Mouse (Mus musculus): ENCODE measurements at regions not wholly inside any gene's neighbourhood (a gene's known extent, or its start where the extent isn't known, plus 50 kb on each side); places are given as distances from the start of the nearest gene placed in this dataset.
A peak's percentile ranks its signal among the peaks of the same experiment; 100 is the strongest.

DNA sequence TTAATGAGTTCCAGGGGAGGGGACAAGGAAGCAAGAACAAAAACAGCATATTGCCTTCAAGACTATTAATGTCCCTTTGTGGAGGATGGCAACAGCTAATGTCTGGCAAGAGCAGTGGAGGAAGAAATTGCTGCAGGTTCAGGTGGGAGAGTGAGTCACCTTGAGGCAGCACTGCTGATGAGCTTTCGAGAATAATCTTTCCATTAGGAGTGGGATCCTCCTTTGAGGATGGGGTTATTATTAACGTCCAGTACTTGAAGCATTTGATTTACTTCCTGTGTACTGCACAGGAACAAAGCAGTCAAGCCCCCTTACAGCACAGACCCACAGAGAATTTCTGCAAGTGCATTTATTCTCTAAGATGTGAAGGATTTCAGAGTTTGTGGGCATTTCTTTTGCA, 671.2 kb upstream of the Stxbp6 start:
- H3K9ac ChIP-seq, result no peak overlapping the region
- H3K4me1 ChIP-seq, result no peaks in the 10 kb centered on the region
- 59% methylated on average over 2 of the region's 2 CpGs for WGBS
- no peaks in the 10 kb centered on the region for H3K27me3 ChIP-seq
- H3K9me3 ChIP-seq (replicated peaks), result no peaks in the 10 kb centered on the region
- no peak overlapping the region for H3K4me2 ChIP-seq (replicated peaks)
- ATAC-seq (ENCODE audit: low FRiP score), result no peak
- H3K4me3 ChIP-seq, result no peak overlapping the region
- no peaks in the 10 kb centered on the region for H3K36me3 ChIP-seq
- H3K27ac ChIP-seq, result no peak overlapping the region

DNA sequence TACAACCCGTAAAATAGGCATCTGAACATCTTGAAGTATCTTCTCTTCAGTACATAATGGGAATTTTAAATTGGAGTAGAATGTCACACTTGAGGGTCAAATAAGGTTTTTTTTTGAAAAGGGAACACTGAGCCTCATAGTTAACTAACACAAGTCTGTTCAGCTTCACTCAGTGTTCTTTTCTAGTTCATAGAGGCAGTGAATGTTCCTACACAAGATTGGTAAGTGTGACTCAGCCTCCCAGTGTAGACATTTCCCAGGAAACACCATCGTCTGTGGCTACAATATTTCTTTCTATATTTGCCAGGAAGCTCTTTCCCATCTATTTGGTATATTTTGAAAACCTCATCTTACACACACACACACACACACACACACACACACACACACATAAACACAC, 670.1 kb upstream of the Stxbp6 start:
- Histone ChIP-seq H3K27me3 (no peaks in the 10 kb centered on the region), H3K4me2 (replicated peaks) (no peak overlapping the region), H3K4me3 (no peak overlapping the region), H3K4me1 (no peaks in the 10 kb centered on the region), H3K9ac (no peak overlapping the region), H3K27ac (no peak overlapping the region), H3K9me3 (replicated peaks) (no peaks in the 10 kb centered on the region), H3K36me3 (no peaks in the 10 kb centered on the region)
- 93% methylated on average over 2 of the region's 2 CpGs for WGBS
- no peak for ATAC-seq (ENCODE audit: low FRiP score)

DNA sequence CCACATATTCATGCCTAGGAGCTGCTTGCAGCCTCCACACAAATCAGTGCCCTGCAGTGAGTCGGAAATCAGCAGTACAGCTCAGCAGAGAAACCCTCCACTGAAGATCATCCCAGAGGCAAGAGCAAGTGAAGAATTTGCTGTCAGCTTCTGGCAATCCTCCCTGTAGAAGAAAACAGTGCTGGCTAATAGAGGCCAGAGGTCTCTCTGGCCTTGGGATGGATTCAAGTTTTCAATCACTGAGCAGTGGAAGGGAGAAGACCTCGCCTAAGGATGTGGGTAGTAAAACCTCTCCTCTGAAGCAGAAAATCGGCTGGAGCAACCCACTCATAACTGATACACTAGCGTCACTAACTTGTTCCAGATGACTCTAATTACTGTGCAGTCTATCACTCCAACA, 659.2 kb upstream of the Stxbp6 start:
- H3K4me3 ChIP-seq, result no peak overlapping the region
- no peak for ATAC-seq (ENCODE audit: low FRiP score)
- no peaks in the 10 kb centered on the region for H3K9me3 ChIP-seq (replicated peaks)
- H3K4me2 ChIP-seq (replicated peaks), result no peak overlapping the region
- H3K4me1 ChIP-seq, result no peaks in the 10 kb centered on the region
- no peaks in the 10 kb centered on the region for H3K36me3 ChIP-seq
- no peaks in the 10 kb centered on the region for H3K27me3 ChIP-seq
- WGBS, result 67% methylated on average over 4 of the region's 4 CpGs
- no peak overlapping the region for H3K9ac ChIP-seq
- no peak overlapping the region for H3K27ac ChIP-seq

DNA sequence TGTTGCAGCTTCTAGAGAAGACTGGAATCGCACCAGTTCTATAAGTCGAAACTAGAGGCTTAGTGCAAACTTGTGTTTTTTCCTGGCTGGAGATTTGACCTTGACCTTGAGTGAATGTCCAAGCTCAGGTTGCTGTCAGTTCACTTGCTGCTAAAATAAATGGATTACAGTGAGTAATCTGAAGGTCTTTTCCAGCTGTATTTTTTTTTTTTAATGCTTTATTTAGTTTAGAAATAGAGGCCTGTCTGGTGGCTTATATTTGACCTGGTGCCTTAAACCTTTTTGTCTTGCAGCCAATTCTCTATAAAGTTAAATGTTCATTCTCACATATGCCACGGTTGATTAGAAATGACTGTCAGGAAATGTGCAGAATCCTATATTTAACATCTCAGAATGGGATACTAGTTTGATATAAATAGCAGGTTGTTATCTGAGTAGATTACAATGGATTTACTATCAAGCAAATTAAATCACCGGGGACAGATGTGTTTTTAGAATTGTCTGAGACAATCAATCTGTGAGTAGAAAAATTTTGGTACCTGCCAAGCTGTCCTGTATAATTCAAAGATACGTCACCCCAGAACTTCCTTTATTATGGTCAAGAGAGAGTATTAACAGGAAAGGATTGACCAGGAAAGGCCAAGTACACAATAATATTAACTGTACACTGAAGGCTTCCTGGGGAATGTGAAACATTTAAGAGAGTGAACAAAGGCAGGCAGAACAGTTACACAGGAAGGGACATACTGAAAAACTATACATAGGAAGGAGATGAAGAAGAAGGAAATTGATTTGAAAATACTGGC, 650.3 kb upstream of the Stxbp6 start:
- WGBS, result 77% methylated on average over 5 of the region's 5 CpGs
- no peak overlapping the region for H3K9ac ChIP-seq
- H3K36me3 ChIP-seq, result no peaks in the 10 kb centered on the region
- no peaks in the 10 kb centered on the region for H3K27me3 ChIP-seq
- no peak overlapping the region for H3K4me2 ChIP-seq (replicated peaks)
- no peak overlapping the region for H3K27ac ChIP-seq
- no peak for ATAC-seq (ENCODE audit: low FRiP score)
- no peaks in the 10 kb centered on the region for H3K4me1 ChIP-seq
- H3K9me3 ChIP-seq (replicated peaks), result no peaks in the 10 kb centered on the region
- no peak overlapping the region for H3K4me3 ChIP-seq

DNA sequence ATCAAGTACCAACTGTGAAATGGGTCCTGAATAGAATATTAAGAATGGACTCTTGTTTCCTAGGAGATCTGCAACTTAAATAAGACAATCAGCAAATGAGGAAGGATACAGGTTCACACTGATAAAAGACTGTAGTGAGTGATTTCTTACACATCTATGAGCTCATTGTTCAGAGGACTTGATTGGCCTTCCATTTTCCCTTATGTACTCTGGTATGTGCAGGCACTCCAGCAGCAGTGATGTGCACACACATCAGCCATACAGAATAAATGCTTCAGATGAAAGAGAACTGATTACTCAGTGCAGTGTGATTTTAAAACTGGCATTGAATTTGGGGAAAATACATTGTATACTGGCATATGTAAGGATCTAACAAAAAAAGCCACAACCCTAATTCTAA, 636.8 kb upstream of the Stxbp6 start:
- H3K27ac ChIP-seq, result no peak overlapping the region
- no peaks in the 10 kb centered on the region for H3K36me3 ChIP-seq
- H3K9ac ChIP-seq, result no peak overlapping the region
- no peaks in the 10 kb centered on the region for H3K9me3 ChIP-seq (replicated peaks)
- H3K27me3 ChIP-seq, result no peaks in the 10 kb centered on the region
- no peaks in the 10 kb centered on the region for H3K4me1 ChIP-seq
- H3K4me2 ChIP-seq (replicated peaks), result no peak overlapping the region
- H3K4me3 ChIP-seq, result no peak overlapping the region
- ATAC-seq (ENCODE audit: low FRiP score), result no peak

DNA sequence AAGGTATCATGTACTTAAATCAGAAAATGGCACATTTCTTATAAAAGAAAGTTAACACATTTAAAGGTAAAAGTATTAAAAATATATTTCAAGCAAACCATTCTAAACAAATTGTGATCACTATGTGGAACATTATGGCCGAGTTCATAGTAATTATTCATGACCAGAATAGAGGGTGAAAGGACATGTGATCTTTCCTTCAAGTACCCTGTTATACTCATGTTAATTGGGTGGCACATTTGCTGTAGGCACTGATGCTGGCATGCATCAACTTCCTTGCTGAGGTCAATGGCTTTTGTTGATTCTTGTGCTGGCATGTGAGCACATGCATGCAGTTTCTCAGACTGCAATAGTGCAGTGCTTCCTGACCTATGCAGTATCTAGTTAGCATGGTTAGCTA, 636.3 kb upstream of the Stxbp6 start:
- WGBS, result 62% methylated on average over 1 of the region's 1 CpGs
- no peaks in the 10 kb centered on the region for H3K4me1 ChIP-seq
- no peak overlapping the region for H3K9ac ChIP-seq
- no peak overlapping the region for H3K4me3 ChIP-seq
- no peak overlapping the region for H3K4me2 ChIP-seq (replicated peaks)
- H3K9me3 ChIP-seq (replicated peaks), result no peaks in the 10 kb centered on the region
- no peak overlapping the region for H3K27ac ChIP-seq
- H3K36me3 ChIP-seq, result no peaks in the 10 kb centered on the region
- ATAC-seq (ENCODE audit: low FRiP score), result no peak; the same call in 1 of the 2 replicates
- no peaks in the 10 kb centered on the region for H3K27me3 ChIP-seq

DNA sequence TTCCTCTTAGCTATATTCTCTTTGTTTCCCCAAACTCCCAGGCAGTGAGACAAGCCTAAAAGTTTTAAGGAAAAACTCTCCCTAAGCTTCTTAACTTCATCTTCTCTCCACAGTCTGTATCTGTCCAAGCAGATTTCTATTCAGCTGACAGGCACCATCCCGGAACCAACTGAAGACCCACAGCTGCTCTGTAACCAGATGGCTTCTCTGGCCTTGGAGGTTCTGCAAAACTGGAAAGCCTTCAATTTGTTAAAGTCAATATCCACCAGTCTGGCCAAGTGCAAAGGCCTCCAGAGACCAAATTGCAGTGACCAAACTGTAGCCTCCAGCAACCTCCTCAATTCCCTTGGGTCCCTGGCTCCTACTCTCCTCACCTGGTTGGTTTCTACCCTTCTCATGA, 614.8 kb upstream of the Stxbp6 start:
- no peaks in the 10 kb centered on the region for H3K36me3 ChIP-seq
- WGBS, result 94% methylated on average over 1 of the region's 1 CpGs
- no peak for ATAC-seq (ENCODE audit: low FRiP score)
- no peak overlapping the region for H3K9ac ChIP-seq
- no peaks in the 10 kb centered on the region for H3K9me3 ChIP-seq (replicated peaks)
- H3K4me2 ChIP-seq (replicated peaks), result no peak overlapping the region
- no peaks in the 10 kb centered on the region for H3K4me1 ChIP-seq
- H3K27me3 ChIP-seq, result no peaks in the 10 kb centered on the region
- no peak overlapping the region for H3K27ac ChIP-seq
- no peak overlapping the region for H3K4me3 ChIP-seq

DNA sequence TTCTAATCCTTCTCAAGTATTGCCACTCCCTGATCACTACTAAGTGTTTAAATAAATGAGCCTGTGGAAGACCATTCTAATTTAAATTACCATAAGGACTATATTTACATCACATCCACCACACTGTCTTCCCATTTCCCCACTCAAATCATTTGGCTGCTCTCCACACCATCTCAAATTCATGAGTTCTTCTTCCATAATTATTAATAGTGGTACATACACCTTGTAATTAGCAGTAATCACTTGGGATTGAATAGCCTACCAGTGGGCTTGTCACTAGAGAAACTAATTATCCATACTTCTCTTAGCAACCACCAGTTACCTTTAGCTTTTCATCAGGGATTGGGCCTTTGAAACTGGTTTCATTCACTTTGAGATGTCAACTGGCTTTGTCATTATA, 612.3 kb upstream of the Stxbp6 start:
- Histone ChIP-seq H3K4me2 (replicated peaks) (no peak overlapping the region), H3K36me3 (no peaks in the 10 kb centered on the region), H3K4me3 (no peak overlapping the region), H3K9me3 (replicated peaks) (no peaks in the 10 kb centered on the region), H3K27me3 (no peaks in the 10 kb centered on the region), H3K27ac (no peak overlapping the region), H3K4me1 (no peaks in the 10 kb centered on the region), H3K9ac (no peak overlapping the region)
- no peak for ATAC-seq (ENCODE audit: low FRiP score)

DNA sequence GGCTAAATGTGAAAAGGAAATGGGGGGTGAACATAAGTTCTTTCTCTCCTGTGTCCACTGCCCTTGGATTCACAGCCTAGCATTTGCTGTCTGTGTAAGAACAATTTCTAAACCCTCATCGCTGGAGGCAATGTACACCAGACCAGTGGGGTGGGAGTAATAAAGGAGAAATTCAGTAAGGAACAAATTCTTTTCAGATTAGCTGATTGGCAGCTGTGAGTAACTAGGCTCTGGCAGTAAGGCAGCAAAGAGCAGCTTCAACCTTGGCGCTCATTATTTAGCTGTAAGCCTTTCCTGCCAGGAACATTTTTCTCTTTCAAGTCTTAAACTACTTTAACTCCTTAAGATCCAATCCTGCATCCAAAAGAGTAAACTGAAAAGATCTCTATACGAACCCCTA, 597.9 kb upstream of the Stxbp6 start:
- Histone ChIP-seq H3K36me3 (no peaks in the 10 kb centered on the region), H3K9me3 (replicated peaks) (no peaks in the 10 kb centered on the region), H3K9ac (no peak overlapping the region), H3K27ac (peak overlapping the region; percentile 53), H3K4me1 (peaks cover 13% of the 10 kb centered on the region; the same call in 1 of the 2 replicates), H3K4me3 (no peak overlapping the region), H3K27me3 (no peaks in the 10 kb centered on the region), H3K4me2 (replicated peaks) (no peak overlapping the region)
- 65% methylated on average over 3 of the region's 3 CpGs for WGBS
- ATAC-seq (ENCODE audit: low FRiP score), result no peak

DNA sequence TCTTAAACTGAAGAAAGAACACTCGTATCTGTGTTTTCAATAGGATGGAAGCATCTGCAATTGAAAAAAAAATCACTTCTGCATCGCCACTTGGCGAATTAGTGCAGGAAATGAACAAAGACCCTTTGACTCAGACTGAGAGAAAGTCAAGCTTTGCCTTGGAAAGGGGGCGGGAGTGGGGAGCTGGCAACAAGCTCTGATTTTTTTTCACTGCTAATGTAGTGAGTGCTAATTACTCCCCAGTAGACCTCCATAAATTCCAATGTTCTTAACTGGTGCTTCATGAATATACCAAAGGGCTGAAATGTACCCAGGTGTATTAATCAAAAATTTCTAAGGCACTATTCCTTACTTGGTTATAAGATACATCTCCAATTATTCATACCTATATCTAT, 597.0 kb upstream of the Stxbp6 start:
- no peak overlapping the region for H3K4me3 ChIP-seq
- H3K9ac ChIP-seq, result no peak overlapping the region
- peaks cover 13% of the 10 kb centered on the region; the same call in 1 of the 2 replicates for H3K4me1 ChIP-seq
- no peaks in the 10 kb centered on the region for H3K9me3 ChIP-seq (replicated peaks)
- H3K27ac ChIP-seq, result peak overlapping the region; percentile 71
- H3K36me3 ChIP-seq, result no peaks in the 10 kb centered on the region
- no peak overlapping the region for H3K4me2 ChIP-seq (replicated peaks)
- ATAC-seq (ENCODE audit: low FRiP score), result no peak
- 57% methylated on average over 4 of the region's 4 CpGs for WGBS
- H3K27me3 ChIP-seq, result no peaks in the 10 kb centered on the region

DNA sequence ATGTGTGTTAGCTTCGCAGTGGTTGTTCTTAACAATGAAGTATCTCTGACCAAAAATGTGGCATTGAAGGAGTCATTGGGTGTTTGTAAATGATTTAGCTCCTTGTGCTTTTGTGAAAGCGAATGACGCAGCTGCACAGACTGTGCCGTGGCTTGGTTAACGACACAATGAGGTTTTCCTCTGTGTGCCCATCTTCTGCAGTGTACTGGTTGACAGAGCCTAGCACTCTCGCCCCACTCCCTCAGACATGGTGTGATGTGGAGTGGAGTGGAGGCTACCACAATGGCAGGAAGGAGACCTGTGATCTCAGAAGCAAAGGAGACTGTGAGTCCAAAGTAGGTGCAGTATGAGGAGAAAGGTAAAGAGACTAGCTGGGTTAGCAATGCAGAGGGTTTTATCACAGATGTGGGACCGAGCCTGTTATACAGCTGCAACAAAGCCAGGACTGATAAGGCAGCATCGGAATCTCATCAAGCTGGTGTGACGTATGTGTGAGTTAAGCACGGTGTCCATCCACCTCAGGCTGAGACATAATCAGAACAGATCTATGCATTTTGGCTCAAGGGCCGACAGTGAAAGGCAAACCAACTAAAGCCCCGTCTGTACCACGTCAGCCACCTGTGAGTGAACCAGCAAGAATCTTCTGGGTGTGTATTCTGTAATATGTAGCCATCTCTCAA, 596.5 kb upstream of the Stxbp6 start:
- Histone ChIP-seq H3K36me3 (no peaks in the 10 kb centered on the region), H3K9ac (no peak overlapping the region), H3K4me2 (replicated peaks) (no peak overlapping the region), H3K4me1 (peaks cover 13% of the 10 kb centered on the region; the same call in 1 of the 2 replicates), H3K9me3 (replicated peaks) (no peaks in the 10 kb centered on the region), H3K27me3 (no peaks in the 10 kb centered on the region), H3K4me3 (no peak overlapping the region), H3K27ac (peak overlapping the region; percentile 71)
- WGBS, result 72% methylated on average over 13 of the region's 13 CpGs
- peak; percentile 64 for ATAC-seq (ENCODE audit: low FRiP score)

DNA sequence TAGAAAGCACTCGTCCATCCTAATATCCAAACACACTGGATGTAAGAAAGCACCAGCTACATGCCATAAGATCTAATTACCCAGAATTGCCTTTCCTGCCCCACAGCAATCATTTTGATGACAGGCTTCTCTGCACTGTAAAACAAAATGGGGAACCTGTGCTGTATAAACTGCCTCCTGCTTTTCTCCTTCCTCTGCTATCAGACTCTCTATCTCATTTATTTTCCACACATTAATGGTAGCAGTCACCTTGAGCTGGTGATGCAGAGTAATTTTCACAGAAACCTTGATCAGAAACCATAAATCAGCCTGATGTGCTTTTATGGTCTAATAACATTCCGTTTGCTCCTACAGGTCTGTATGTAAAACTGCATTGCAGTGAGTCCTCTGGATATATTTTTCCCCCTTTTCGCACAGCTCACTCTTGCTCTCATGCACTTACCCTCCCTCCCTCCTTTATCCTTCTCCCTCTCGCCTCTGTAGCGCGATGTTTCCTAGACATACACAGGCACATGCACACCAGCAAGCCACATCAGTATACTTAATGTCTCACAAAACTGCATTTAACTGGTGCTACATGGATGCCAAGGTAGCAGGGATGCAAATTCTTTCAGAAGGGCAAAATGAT, 595.9 kb upstream of the Stxbp6 start:
- peak overlapping the region; percentile 71 for H3K27ac ChIP-seq
- H3K4me1 ChIP-seq, result peaks cover 13% of the 10 kb centered on the region; the same call in 1 of the 2 replicates
- no peak overlapping the region for H3K4me2 ChIP-seq (replicated peaks)
- no peaks in the 10 kb centered on the region for H3K36me3 ChIP-seq
- H3K27me3 ChIP-seq, result no peaks in the 10 kb centered on the region
- H3K9ac ChIP-seq, result no peak overlapping the region
- no peak overlapping the region for H3K4me3 ChIP-seq
- 75% methylated on average over 6 of the region's 6 CpGs for WGBS
- ATAC-seq (ENCODE audit: low FRiP score), result peak; percentile 74
- no peaks in the 10 kb centered on the region for H3K9me3 ChIP-seq (replicated peaks)

DNA sequence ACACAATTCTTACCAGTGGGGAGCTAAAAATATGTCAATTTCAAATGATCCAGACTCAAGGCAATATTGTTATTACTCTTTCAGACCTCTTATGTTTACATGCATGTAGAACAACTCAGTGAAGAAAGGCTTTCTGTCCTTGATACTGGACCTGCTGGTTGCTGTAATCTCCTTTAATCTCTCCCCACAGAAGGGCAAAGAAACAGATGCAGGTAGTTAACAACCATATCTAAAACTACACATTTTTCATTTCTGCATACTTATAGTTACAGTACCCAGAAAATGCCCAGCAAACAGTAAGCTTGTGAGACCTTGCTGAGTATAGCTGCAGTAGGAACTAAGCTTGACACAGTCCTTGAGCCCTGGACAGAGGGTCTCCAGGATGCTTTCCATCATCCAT, 585.1 kb upstream of the Stxbp6 start:
- H3K4me2 ChIP-seq (replicated peaks), result no peak overlapping the region
- H3K27me3 ChIP-seq, result no peaks in the 10 kb centered on the region
- H3K27ac ChIP-seq, result no peak overlapping the region
- ATAC-seq (ENCODE audit: low FRiP score), result no peak
- H3K36me3 ChIP-seq, result no peaks in the 10 kb centered on the region
- H3K4me3 ChIP-seq, result no peak overlapping the region
- H3K9ac ChIP-seq, result no peak overlapping the region
- H3K4me1 ChIP-seq, result no peaks in the 10 kb centered on the region
- no peaks in the 10 kb centered on the region for H3K9me3 ChIP-seq (replicated peaks)
